Mouse (Mus musculus) gonadal fat pad, adult 2 months (tissue): Measurements from ENCODE around the gene Cpne9. TPM values are rescaled to one million over a fixed set of nuclear protein-coding genes. Genes with fewer than 3 reads are reported as not detected.

Experiments used
- DNase-seq: peaks from one replicate; pipeline ENCODE4 v3.0.0-alpha.2; 2012; ENCODE audit warnings: low read depth
- polyA plus RNA-seq: library from polyadenylated mRNA; depleted of rRNA; stranded (reverse); fragments of >200 nt; gene quantifications from 2 replicates; pipeline ENCODE4 v1.2.3, GENCODE M21; 2012; rRNA removed

The Cpne9 gene
- polyA plus RNA-seq, 1 experiment: not detected

DNA sequence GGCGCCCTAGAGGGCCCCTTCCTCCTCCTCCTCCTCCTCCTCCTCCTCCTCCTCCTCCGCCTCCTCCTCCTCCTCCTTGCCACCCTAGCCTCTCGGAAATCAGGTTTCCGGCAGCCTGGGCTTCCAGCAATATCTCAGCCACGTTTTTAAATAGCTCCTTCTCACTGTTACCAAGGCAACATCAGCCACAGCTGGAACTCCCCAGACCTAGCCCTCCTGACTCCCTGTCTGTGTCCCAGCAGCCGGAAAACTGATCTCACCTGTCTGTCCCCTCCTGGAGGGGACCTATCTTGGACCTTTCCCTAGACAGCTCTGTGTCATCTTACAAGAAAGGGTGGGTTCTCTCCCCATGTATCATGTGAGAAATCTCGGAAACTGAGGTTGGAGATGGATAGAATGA is 60.2 kb downstream of the Cpne9 start:
- no peak for DNase-seq

DNA sequence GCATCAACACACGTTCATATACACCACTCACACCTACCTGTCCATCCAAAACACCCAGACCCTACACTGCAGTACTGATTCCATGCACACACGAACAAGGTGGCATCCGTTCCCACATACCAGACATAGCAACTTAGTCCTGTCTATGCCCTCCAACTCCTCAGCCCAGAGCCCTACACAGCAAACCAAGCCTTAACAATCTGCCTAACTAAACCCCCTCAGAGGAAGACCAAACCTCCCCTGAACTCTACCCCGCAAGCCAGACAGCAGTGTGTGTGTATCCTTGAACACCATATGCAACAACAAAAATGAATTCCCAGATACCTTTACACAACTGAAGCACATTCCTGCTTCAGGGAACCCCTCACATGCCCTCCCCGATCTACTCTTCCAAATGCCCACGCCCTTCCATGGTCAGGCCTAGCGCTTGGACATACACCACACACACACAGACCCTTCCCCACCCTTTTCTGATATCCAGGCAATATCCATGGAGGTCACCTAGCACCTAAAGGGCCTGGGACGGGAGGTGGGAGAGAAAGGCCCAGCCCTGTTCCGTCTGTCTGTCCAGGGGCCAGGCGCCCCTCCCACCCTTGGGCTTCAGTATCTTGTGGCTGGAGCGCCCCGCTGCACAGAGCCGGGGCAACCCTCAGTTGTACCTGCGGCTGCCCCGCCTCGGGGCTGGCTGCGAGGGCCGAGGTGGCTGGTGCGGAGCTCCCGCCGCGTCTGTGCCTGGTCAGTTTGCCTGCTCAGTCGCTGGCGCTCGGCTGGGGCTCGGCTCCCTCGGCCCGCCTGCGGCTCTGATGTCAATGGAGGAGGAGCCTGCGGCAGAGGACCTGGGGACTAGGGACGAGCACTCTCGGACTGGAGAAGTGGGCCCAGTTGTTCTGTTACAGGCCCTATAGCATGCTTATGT is 61.3 kb downstream of the Cpne9 start, which contains the start of gene Camk1:
Gene Camk1 (minus strand): TSS at position 808 of the 916 bp plus-strand sequence.
- no peak for DNase-seq

DNA sequence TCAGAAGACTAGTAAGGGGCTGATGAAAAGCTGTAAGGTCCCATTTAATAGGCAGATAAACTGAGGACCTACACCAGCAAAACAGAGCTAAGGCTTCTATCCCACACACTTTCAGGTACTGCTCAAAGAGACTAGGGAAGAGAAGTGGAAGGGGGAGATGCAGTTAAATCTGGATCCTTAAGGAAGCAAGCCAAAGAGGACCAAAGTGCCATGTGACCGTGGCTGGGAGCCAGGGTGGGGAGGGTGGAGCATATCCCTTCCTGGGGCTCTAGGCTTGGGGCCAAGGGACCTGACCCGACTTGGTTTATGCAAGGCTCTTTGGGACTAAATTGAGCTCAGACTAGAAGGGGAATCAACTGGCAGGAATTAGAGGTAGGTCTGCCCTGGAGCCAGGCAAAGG is 62.2 kb downstream of the Cpne9 start:
- no peak for DNase-seq

GRCm38 (mm10) chr6:113346897-113347296 is 64.8 kb downstream of the Cpne9 start:
- no peak for DNase-seq

- DNase-seq: no peak
These were observed 68.4 kb downstream of the Cpne9 start for GRCm38 (mm10) chr6:113350538-113350937.

DNA sequence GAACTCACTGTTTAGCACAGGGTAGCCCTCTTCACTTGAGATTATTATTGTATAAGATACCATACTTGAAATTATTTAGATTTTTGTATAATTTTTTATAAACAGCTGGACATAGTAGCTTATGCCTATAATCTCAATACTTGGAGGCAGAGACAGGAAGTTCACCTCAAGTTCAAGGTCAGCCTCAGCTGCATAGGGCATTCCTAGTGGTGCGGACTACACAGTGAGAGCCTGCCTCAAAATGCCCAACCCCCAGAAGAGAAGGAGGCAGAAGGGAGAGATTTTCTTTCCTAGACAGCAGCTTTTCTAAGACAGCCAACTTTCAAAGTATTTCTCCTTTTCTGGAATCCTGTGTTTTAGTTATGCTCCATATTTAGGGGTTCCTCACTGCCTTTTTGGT is 69.1 kb downstream of the Cpne9 start:
- DNase-seq: no peak

- DNase-seq: no peak
These were observed 69.5 kb downstream of the Cpne9 start for GRCm38 (mm10) chr6:113351653-113352052.

DNA sequence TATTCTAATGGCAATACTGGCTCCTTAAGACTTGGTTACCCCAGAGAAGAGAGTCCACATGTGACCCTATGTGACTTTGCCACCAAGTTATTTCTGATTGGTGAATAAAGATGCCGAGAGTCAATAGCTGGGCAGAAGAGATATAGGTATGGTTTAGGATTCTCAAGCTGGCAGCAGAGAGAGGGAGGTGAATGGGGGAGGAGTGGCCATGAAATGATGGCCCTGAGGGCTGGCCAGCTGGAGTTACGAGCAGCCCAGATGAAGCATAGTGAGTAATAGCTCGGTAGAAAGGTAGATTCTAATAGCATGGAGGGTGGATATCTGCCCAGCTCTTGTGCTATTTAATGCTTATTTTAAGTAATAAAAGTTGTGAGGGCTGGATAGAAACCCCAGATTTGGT is 70.7 kb downstream of the Cpne9 start:
- no peak for DNase-seq

DNA sequence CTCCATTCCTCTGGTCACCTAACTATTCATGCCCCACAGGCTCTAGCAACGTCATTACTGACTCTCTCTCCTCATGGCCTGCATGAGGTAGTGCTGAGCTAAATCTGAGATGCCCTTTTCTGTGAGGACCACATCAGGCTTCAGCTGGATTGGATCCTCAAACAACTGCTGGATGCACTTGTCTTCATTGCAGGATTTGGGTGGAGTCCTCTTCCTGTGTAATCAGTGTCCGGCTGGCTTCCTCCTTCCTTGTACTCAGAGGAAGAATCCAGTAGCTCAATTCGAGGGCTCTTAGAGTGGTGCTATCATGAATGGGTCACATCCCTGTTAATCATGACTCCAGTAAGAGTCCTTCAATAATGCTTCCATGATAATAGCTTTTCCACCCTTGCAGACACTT is 71.6 kb downstream of the Cpne9 start:
- DNase-seq: no peak

Other genes starting within 250 kb of the Cpne9 start
- 12.0 and 14.5 TPM in 2 replicates for gene Thumpd3, start 236.1 kb upstream of the Cpne9 start, polyA plus RNA-seq
- gene Setd5, start 204.9 kb upstream of the Cpne9 start, polyA plus RNA-seq: 35.3 and 39.0 TPM in 2 replicates
- 0.30 and 0.44 TPM in 2 replicates for gene Lhfpl4, start 86.9 kb upstream of the Cpne9 start, polyA plus RNA-seq
- 32.3 and 37.2 TPM in 2 replicates for gene Mtmr14, start 44.5 kb upstream of the Cpne9 start, polyA plus RNA-seq
- gene Brpf1, start 24.8 kb downstream of the Cpne9 start, polyA plus RNA-seq: 21.7 and 23.2 TPM in 2 replicates
- 20.4 and 30.5 TPM in 2 replicates for gene Ogg1, start 44.7 kb downstream of the Cpne9 start, polyA plus RNA-seq
- 64.1 and 80.0 TPM in 2 replicates for gene Camk1, start 61.7 kb downstream of the Cpne9 start, polyA plus RNA-seq
- 25.7 and 29.9 TPM in 2 replicates for gene Tada3, start 95.6 kb downstream of the Cpne9 start, polyA plus RNA-seq
- gene Arpc4, start 95.8 kb downstream of the Cpne9 start, polyA plus RNA-seq: 67.1 and 83.2 TPM in 2 replicates
- gene Ttll3, start 107.0 kb downstream of the Cpne9 start, polyA plus RNA-seq: 11.0 and 11.8 TPM in 2 replicates
- gene Rpusd3, start 137.0 kb downstream of the Cpne9 start, polyA plus RNA-seq: 81.4 and 99.3 TPM in 2 replicates
- gene Cidec, start 153.5 kb downstream of the Cpne9 start, polyA plus RNA-seq: 1,279 and 2,693 TPM in 2 replicates
- gene Jagn1, start 160.3 kb downstream of the Cpne9 start, polyA plus RNA-seq: 85.6 and 92.9 TPM in 2 replicates
- gene Il17re, start 176.2 kb downstream of the Cpne9 start, polyA plus RNA-seq: 18.2 and 18.9 TPM in 2 replicates
- gene Il17rc, start 189.1 kb downstream of the Cpne9 start, polyA plus RNA-seq: 43.9 and 50.2 TPM in 2 replicates
- gene Creld1, start 201.0 kb downstream of the Cpne9 start, polyA plus RNA-seq: 34.7 and 37.4 TPM in 2 replicates
- 0.09 TPM in 1 of 2 replicates, not detected in the other for gene Prrt3, start 219.6 kb downstream of the Cpne9 start, polyA plus RNA-seq
- 61.9 and 71.6 TPM in 2 replicates for gene Emc3, start 249.3 kb downstream of the Cpne9 start, polyA plus RNA-seq
- 1.0 and 1.2 TPM in 2 replicates for gene Fancd2, start 249.4 kb downstream of the Cpne9 start, polyA plus RNA-seq